Mouse (Mus musculus) stomach, embryonic 15.5 days (tissue): ENCODE measurements around the gene Cfap299. TPM values are rescaled to one million over a fixed set of nuclear protein-coding genes. Genes with fewer than 3 reads are reported as not detected.

Experiments used
- ATAC-seq: fragments of 200-750 bp; cut with Nextera tagmentation; 2 replicates; pipeline ENCODE4 v1.8.0; 2017; ENCODE audit warnings: low read depth, moderate number of reproducible peaks, moderate TSS enrichment; ENCODE audit not compliant: insufficient read depth, low FRiP score
- H3K27ac ChIP-seq: fragments of 300-500 bp; sonication (generic); 2 replicates; pipeline ENCODE4 v1.5.1; 2015; ENCODE audit warnings: mild to moderate bottlenecking, inconsistent platforms
- H3K27me3 ChIP-seq: fragments of 300-500 bp; sonication (generic); replicated peaks from 2 replicates; pipeline ENCODE4 v1.6.1; 2015; ENCODE audit warnings: inconsistent platforms
- H3K36me3 ChIP-seq: fragments of 300-500 bp; sonication (generic); 2 replicates; pipeline ENCODE4 v1.6.1; 2015; ENCODE audit warnings: inconsistent platforms
- H3K4me1 ChIP-seq: fragments of 300-500 bp; sonication (generic); 2 replicates; pipeline ENCODE4 v1.6.1; 2015; ENCODE audit warnings: inconsistent platforms
- H3K4me2 ChIP-seq: fragments of 300-500 bp; sonication (generic); 2 replicates; pipeline ENCODE4 v1.6.1; 2015; ENCODE audit warnings: mild to moderate bottlenecking, inconsistent platforms
- H3K4me3 ChIP-seq: fragments of 300-500 bp; sonication (generic); replicated peaks from 2 replicates; pipeline ENCODE4 v1.5.1; 2015; ENCODE audit warnings: inconsistent platforms
- H3K9ac ChIP-seq: fragments of 300-500 bp; sonication (generic); 2 replicates; pipeline ENCODE4 v1.6.1; 2015; ENCODE audit warnings: inconsistent platforms
- H3K9me3 ChIP-seq: fragments of 300-500 bp; sonication (generic); 2 replicates; pipeline ENCODE4 v1.6.1; 2016; ENCODE audit warnings: inconsistent platforms
- WGBS: fragments of 180-500 bp; shearing (Covaris S2); methylation state at CpG from one replicate; pipeline ENCODE4 v1.1.7; 2015; 5-methylcytosine and 5-hydroxymethylcytosine counted together
- polyA plus RNA-seq: library from polyadenylated mRNA; unstranded; fragments of >200 nt; fragmentation: Nextera tagmentation; extraction: Ambion mirVana; gene quantifications from 2 replicates; pipeline ENCODE4 v1.2.1, GENCODE M21; 2015

Gene Cfap299
- polyA plus RNA-seq, 1 experiment from 2014 or later, result 0.49 TPM

GRCm38 (mm10) chr5:98476539-98476938 lies 147.4 kb downstream of the Cfap299 start:
- Histone ChIP-seq H3K36me3 (no peaks in the 10 kb centered on the region), H3K4me3 (no peak overlapping the region), H3K27me3 (no peaks in the 10 kb centered on the region), H3K4me2 (no peak overlapping the region), H3K9ac (no peak overlapping the region), H3K4me1 (no peaks in the 10 kb centered on the region), H3K9me3 (no peaks in the 10 kb centered on the region), H3K27ac (no peak overlapping the region)
- no peak for ATAC-seq
- 79% methylated on average over 3 of the region's 3 CpGs for WGBS

GRCm38 (mm10) chr5:98477261-98477660 lies 148.2 kb downstream of the Cfap299 start:
- H3K4me2 ChIP-seq, result no peak overlapping the region
- no peaks in the 10 kb centered on the region for H3K36me3 ChIP-seq
- WGBS, result 42% methylated on average over 8 of the region's 8 CpGs
- no peak overlapping the region for H3K9ac ChIP-seq
- H3K9me3 ChIP-seq, result no peaks in the 10 kb centered on the region
- no peak overlapping the region for H3K4me3 ChIP-seq
- H3K4me1 ChIP-seq, result no peaks in the 10 kb centered on the region
- H3K27ac ChIP-seq, result no peak overlapping the region
- ATAC-seq, result no peak
- H3K27me3 ChIP-seq, result no peaks in the 10 kb centered on the region

DNA sequence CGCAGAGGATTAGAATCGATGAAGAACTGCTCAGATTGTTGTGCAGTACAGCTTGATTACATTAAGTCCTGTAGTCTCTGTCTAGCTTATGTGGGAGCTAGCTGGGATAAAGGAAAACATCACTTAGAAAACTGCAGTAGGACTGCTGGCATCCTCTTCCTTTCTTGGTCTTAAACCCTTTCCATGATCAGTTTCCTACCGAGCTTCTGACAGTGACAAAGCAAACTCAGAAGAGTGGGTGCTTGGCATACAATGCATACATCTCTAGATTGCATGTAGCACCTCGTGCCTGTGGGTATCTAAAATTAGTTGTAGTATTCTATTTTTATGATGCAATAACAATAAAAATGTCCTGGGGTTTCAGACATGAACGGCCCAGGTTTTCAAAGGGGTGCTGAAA lies 154.4 kb downstream of the Cfap299 start:
- H3K4me1 ChIP-seq, result no peaks in the 10 kb centered on the region
- no peak overlapping the region for H3K9ac ChIP-seq
- no peak overlapping the region for H3K4me2 ChIP-seq
- no peaks in the 10 kb centered on the region for H3K27me3 ChIP-seq
- no peaks in the 10 kb centered on the region for H3K36me3 ChIP-seq
- no peak overlapping the region for H3K27ac ChIP-seq
- ATAC-seq, result no peak
- no peaks in the 10 kb centered on the region for H3K9me3 ChIP-seq
- WGBS, result 66% methylated on average over 5 of the region's 5 CpGs
- no peak overlapping the region for H3K4me3 ChIP-seq

GRCm38 (mm10) chr5:98485189-98485588 lies 156.1 kb downstream of the Cfap299 start:
- Histone ChIP-seq H3K27ac (no peak overlapping the region), H3K4me1 (no peaks in the 10 kb centered on the region), H3K4me2 (no peak overlapping the region), H3K27me3 (no peaks in the 10 kb centered on the region), H3K4me3 (no peak overlapping the region), H3K36me3 (no peaks in the 10 kb centered on the region), H3K9me3 (no peaks in the 10 kb centered on the region), H3K9ac (no peak overlapping the region)
- ATAC-seq, result no peak
- 34% methylated on average over 1 of the region's 1 CpGs for WGBS

- 79% methylated on average over 4 of the region's 4 CpGs for WGBS
- H3K27ac ChIP-seq, result no peak overlapping the region
- H3K4me2 ChIP-seq, result no peak overlapping the region
- H3K4me3 ChIP-seq, result no peak overlapping the region
- no peaks in the 10 kb centered on the region for H3K9me3 ChIP-seq
- no peaks in the 10 kb centered on the region for H3K4me1 ChIP-seq
- no peak overlapping the region for H3K9ac ChIP-seq
- no peak for ATAC-seq
- H3K27me3 ChIP-seq, result no peaks in the 10 kb centered on the region
- H3K36me3 ChIP-seq, result no peaks in the 10 kb centered on the region
Measured at GRCm38 (mm10) chr5:98498317-98498716, 169.2 kb downstream of the Cfap299 start.

DNA sequence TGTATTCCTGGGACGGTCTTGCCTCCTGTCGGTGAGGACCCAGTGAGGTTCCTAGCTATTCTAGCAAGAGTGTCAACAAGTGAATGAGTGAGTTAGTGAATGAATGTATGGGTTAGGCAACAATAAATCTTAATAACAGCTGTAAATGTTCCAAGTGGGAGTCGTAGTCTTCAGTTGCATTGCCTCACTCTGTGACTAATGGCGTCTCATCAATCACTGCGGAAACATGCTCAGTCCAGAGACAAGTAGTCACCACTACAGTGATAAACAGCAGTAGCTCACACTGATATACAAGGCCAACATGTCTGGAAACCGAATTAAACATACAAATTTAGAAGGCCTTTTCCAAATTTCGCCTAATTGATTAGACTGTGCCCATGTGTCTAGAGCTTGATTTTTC lies 187.1 kb downstream of the Cfap299 start:
- Histone ChIP-seq H3K4me1 (no peaks in the 10 kb centered on the region), H3K4me3 (no peak overlapping the region), H3K9ac (no peak overlapping the region), H3K9me3 (no peaks in the 10 kb centered on the region), H3K27me3 (no peaks in the 10 kb centered on the region), H3K4me2 (no peak overlapping the region), H3K36me3 (no peaks in the 10 kb centered on the region), H3K27ac (no peak overlapping the region)
- 65% methylated on average over 7 of the region's 7 CpGs for WGBS
- no peak; the same call in 1 of the 2 replicates for ATAC-seq

DNA sequence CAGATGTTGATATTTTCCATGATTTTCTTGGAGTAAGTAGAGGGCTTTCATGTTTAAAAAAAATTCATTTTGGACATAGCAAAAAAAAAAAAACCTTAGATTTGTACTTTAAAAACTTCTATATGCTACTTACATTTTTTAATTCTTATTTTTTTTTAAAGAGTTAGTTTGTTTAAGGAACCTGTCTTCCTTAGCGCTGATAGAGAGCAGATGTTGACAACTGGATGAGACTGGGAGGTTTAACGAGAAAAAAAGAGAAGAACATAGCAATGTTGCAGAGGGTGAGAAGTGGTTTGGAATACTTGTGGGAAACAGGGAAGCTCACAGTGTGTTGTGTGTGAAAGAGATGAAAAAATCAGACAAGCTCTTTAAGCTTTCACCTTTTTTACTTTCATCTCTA lies 191.0 kb downstream of the Cfap299 start:
- WGBS, result 27% methylated on average over 2 of the region's 2 CpGs
- no peaks in the 10 kb centered on the region for H3K27me3 ChIP-seq
- no peaks in the 10 kb centered on the region for H3K9me3 ChIP-seq
- H3K4me2 ChIP-seq, result no peak overlapping the region
- no peaks in the 10 kb centered on the region for H3K4me1 ChIP-seq
- no peak overlapping the region for H3K27ac ChIP-seq
- H3K4me3 ChIP-seq, result no peak overlapping the region
- no peak for ATAC-seq
- no peaks in the 10 kb centered on the region for H3K36me3 ChIP-seq
- H3K9ac ChIP-seq, result no peak overlapping the region

DNA sequence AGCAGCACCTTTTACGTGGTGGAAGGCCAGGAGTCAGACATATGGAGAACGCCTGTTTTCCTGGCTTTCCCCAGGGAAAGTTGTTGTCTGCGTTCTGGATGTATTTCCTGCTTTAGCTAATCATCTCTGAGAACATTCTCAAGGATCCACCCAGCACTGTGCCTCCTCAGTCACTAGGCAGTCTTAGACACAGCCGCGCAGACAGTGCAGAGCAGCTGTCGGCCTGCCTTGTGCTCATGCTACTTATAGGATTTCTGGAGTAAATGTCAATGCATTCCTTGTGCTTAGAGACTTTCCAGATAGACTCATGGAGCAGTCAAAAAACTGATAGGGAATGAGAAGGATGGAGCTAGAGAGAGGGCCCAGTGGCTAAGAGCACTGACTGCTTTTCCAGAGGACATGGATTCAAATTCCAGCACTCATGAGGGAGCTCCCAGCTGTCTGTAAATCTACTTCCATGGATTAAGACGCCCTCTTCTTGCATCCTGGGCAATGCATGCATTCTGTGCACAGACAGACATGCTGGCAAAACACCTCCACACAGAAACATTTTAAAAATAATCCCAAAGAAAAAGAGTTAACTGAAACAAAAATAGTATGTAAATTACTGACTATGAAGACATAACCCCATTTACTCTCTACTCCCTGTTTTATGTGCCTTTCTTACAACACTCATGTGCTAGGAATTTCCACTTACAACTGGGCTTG lies 193.3 kb downstream of the Cfap299 start:
- Histone ChIP-seq H3K9me3 (no peaks in the 10 kb centered on the region), H3K4me1 (no peaks in the 10 kb centered on the region), H3K36me3 (no peaks in the 10 kb centered on the region), H3K4me2 (no peak overlapping the region), H3K27ac (no peak overlapping the region), H3K4me3 (no peak overlapping the region), H3K9ac (no peak overlapping the region), H3K27me3 (no peaks in the 10 kb centered on the region)
- ATAC-seq, result no peak
- 80% methylated on average over 7 of the region's 7 CpGs for WGBS

DNA sequence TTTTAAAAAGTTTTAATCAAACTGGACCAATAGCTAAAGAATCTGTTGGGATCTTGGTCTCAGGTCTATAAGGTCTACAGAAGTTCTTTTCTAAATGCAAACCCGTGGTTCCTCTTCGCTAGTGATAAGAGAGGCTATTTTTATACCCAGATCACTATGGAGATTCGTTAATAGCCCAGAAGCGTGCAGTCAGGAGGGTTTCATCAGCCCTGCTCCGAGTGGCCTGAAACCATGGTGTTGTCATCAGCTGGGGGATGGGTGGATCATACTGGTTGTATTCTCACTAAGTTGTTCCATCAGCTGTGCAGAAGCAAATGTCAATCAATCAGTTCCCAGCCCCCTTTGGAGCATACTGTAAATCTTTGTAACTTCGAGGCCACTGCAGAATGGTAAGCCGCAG lies 193.9 kb downstream of the Cfap299 start:
- Histone ChIP-seq H3K4me3 (no peak overlapping the region), H3K4me2 (no peak overlapping the region), H3K4me1 (no peaks in the 10 kb centered on the region), H3K9me3 (no peaks in the 10 kb centered on the region), H3K27me3 (no peaks in the 10 kb centered on the region), H3K9ac (no peak overlapping the region), H3K27ac (no peak overlapping the region), H3K36me3 (no peaks in the 10 kb centered on the region)
- 84% methylated on average over 7 of the region's 7 CpGs for WGBS
- no peak for ATAC-seq

DNA sequence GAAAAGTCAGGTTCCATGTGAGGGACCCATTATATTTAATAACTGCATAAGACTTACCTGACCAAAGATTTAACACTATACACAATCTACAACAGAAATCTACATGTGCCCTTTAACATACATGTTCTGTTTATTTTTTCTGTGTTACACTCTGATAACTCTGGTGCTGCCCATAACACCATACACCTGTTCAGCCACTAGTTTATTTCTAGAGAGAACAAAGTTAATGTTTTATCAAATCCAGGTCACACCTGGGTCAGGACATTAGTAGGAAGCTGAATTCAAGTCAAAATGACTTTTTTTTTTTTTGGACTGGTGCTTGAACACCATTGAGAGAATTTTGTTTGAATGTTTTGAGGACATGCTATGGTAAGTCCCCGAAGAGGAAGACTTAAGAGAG lies 194.7 kb downstream of the Cfap299 start:
- no peaks in the 10 kb centered on the region for H3K4me1 ChIP-seq
- H3K27ac ChIP-seq, result no peak overlapping the region
- no peaks in the 10 kb centered on the region for H3K27me3 ChIP-seq
- H3K36me3 ChIP-seq, result no peaks in the 10 kb centered on the region
- no peak for ATAC-seq
- no peak overlapping the region for H3K4me3 ChIP-seq
- no peak overlapping the region for H3K4me2 ChIP-seq
- WGBS, result 65% methylated on average over 1 of the region's 1 CpGs
- no peaks in the 10 kb centered on the region for H3K9me3 ChIP-seq
- H3K9ac ChIP-seq, result no peak overlapping the region

- 83% methylated on average over 1 of the region's 1 CpGs for WGBS
- no peak for ATAC-seq
- H3K9me3 ChIP-seq, result no peaks in the 10 kb centered on the region
- H3K4me3 ChIP-seq, result no peak overlapping the region
- no peaks in the 10 kb centered on the region for H3K4me1 ChIP-seq
- no peak overlapping the region for H3K27ac ChIP-seq
- no peaks in the 10 kb centered on the region for H3K36me3 ChIP-seq
- no peak overlapping the region for H3K9ac ChIP-seq
- H3K27me3 ChIP-seq, result no peaks in the 10 kb centered on the region
- H3K4me2 ChIP-seq, result no peak overlapping the region
Measured at GRCm38 (mm10) chr5:98541333-98541732, 212.2 kb downstream of the Cfap299 start.

DNA sequence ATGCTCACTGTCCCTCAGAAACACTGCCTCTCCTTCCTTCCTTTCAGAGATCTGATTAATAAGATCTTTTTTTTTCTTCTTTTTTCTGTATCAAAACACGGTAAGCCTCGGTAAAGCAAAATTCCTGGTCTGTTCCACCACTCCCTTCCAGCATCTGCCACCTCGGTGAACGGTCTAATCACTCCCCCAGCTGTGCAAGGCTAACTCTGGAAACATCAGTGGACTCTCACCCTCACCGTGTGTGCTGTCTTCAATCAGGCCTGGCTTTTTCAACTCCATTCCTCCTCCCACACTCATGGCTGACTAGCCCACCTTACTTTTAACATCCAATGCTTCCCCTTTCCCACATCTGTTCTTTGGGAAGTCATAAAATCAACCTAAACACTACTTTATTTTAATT lies 221.2 kb downstream of the Cfap299 start:
- Histone ChIP-seq H3K4me3 (no peak overlapping the region), H3K9me3 (no peaks in the 10 kb centered on the region), H3K36me3 (no peaks in the 10 kb centered on the region), H3K4me2 (no peak overlapping the region), H3K27ac (no peak overlapping the region), H3K27me3 (no peaks in the 10 kb centered on the region), H3K4me1 (no peaks in the 10 kb centered on the region), H3K9ac (no peak overlapping the region)
- 35% methylated on average over 5 of the region's 5 CpGs for WGBS
- no peak for ATAC-seq

- no peak for ATAC-seq
- Histone ChIP-seq H3K27me3 (no peaks in the 10 kb centered on the region), H3K4me3 (no peak overlapping the region), H3K4me1 (no peaks in the 10 kb centered on the region), H3K9me3 (no peaks in the 10 kb centered on the region), H3K4me2 (no peak overlapping the region), H3K27ac (no peak overlapping the region), H3K36me3 (no peaks in the 10 kb centered on the region), H3K9ac (no peak overlapping the region)
- WGBS, result 95% methylated on average over 1 of the region's 1 CpGs
Measured at GRCm38 (mm10) chr5:98550873-98551272, 221.8 kb downstream of the Cfap299 start.
